Mouse (Mus musculus) adrenal gland, postnatal 25 days (tissue): ENCODE data around the gene Eif3i. TPM values are rescaled to one million over a fixed set of nuclear protein-coding genes. Genes with fewer than 3 reads are reported as not detected.
A peak's percentile ranks its signal among the peaks of the same experiment; 100 is the strongest.

Source experiments
- DNase-seq: peaks from one replicate; pipeline ENCODE4 v3.0.0; 2021; ENCODE audit warnings: mixed read lengths
- long read RNA-seq: library from polyadenylated mRNA; stranded (forward); transcript quantifications from one replicate; pipeline ENCODE4 v2.0.0, GENCODE M21; 2021
- total RNA-seq: library from RNA; stranded (reverse); gene quantifications from 2 replicates; pipeline ENCODE4 v1.2.3, GENCODE M21; 2021

Gene Eif3i
- 167 and 171 TPM in 2 replicates for total RNA-seq
- long read RNA-seq, transcript Eif3i-201 (11 exons, 1,123 nt) = major isoform, 79 of 109 reads
- long read RNA-seq, partial matches to known transcripts = 28 of 109 reads
- long read RNA-seq, other reads (novel, unspliced or antisense) = 2 of 109 reads

DNA sequence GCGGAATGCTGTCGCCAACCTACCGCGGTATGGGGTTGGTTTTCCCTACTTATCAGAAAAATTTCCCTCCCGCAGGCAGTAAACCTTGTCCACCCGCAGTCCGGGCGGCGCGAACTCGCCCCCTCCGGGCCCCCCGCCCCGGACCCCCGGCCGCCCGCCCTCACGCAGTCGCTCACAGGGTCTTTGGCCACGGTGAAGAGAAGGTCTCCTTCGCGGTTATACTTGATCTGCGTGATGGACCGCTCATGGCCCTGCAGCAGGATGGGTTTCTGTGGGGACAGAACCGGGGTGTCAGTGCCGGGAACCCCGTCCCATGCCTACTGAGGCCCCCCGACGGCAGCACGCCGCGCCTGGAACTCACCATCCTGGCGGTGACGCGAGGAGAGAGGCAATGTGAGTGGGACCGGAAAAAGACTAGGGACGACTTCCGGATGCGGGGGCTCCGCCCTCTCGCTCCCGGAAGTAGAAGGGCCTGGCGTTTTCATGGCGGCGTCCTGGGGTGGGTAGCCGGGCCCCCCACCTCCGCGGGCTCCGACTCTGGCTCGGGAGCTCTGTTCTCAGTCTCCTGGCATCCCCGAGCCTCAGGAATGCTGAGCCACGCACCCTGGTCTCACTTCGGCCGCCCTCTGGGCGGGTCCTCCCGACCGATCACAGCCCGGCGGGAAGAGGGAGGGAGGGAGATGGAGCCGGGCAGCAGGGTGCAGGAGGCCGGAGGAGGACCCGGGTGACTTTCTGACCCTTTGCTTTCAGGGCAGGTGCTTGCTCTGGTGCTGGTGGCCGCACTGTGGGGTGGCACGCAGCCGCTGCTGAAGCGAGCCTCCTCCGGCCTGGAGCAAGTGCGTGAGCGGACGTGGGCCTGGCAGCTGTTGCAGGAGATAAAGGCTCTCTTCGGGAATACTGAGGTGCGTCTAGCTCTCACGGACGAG, at the start of gene Eif3i, which contains the start of gene Tmem234:
Gene Eif3i, minus strand, starts transcription at position 416 of the 926 bp plus-strand sequence.
Gene Tmem234, plus strand, starts transcription at position 436 of the 926 bp plus-strand sequence.
- peak; percentile 82 for DNase-seq

DNA sequence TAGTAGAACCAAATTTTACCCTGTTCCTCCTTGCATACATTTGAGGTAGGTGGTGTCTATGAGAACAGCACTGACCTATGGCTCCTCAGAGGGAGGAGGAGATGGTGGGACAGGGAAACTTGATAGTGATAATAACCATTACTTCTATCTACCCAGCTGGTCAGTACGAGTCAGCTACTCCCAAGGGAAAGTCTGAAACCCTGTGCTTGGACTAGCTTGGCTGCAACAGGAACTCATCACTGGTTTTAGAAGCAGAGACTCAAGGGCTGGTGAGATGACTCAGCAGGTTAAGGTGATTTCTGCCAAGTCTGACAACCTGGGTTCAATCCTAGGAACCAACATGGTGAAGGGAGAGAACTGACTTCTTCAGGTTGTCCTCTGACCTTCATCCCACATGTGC, 48.2 kb upstream of the Eif3i start:
- DNase-seq = no peak

DNA sequence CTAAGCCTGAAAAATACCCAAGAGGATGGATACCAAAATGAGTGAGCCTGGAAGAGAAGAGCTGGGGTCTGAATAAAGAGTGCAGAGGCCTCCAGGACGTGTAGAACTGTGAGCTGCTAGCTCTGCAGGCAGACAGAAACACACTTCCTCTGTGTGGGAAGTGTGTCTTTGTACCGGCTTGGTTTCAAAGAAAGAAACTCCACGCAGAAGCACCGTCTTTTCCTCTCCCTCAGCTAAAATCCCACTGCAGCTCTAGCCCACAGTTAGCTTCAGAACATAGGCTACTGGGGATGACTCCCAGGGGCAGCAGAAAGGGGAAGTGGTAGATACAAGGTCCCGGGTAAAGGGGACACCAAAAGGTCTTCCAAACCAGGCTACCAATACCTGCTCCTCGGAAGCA, 44.8 kb upstream of the Eif3i start:
- DNase-seq = no peak

DNA sequence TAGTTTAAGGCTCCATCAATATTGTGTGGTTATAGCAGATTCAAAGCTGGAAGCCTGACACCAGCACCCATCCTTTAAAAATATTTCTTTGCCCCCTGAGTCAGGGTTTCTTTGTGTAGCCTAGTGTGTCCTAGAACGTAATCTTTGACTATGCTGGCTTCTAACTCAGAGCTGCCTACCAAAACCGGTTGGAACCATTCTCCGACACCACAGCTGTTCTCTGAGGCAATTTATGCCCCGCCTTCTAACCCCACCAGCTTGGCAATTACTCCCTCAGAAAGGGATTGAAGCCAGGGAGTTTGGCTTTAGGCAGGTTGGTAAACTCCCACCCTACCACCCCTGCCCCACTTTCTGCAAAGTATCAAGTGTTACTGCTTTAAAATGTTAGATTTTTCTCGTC, 41.3 kb upstream of the Eif3i start:
- no peak for DNase-seq

DNA sequence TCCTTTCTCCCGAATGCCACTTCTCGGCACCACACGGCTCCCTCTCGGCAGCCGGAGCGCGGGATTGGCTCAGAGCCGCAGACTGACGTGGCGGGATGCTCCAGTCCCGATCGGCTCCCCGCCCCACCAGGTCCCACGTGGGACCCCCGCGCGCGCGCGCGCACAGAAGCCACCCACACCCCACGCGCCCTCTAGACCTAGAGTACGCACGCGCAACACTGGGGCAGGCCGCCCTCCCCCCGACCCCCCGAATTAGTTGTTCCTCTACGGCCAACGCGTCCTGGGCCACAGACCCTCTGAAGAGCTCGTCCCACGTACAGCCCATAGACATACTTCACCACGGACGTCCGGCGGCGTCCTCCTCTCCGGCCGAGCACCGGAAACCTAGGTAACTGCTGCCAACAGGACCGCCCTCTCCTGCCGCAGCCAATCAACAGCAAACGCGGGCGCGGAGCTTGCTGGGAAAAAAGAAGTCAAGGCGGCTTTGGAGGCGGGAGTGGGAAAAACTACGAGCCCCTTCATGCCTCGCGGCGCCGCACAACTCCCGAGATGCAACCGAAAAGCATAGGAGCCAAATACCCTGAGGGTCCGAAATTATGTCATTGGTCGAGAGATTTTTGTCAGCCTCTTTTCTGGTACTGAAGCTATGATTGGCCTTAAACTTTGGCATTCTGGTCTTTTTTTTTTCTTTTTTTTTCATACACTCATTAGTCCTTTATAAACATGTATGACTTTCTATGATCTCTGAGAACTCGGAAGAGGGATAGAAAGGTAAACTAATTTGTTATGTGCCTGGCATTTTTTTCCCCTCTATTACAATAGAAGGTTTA, 40.4 kb upstream of the Eif3i start, which contains the start of gene Txlna:
Gene Txlna, minus strand, starts transcription at position 428 of the 830 bp plus-strand sequence.
- DNase-seq = peak; percentile 97

DNA sequence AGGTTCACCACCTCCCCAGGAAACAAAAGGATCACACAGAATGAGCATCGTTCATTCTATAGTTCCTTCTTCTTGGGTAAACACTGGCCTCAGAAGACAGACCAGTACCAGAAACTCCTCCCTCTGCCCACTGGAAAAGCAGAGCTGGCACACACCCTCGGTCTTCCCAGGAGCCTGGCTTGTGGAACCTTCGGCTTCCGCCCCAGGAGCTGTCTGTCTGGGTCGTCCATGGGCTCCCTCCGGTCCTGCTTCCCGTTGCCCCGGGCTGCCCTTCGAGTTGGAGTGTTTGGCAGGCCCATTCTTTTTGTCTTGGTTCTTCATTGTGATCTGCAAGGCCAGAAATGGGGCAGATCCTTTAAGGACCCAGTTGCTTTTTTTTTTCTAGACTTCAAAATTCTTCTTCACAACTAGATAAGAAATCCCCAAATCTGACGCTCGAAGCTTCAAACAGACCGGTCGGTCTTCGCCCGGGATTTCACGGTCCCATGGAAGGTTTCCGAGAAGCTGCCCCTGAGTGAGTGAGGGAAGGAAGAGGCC, 39.7 kb upstream of the Eif3i start:
- DNase-seq = peak; percentile 38

DNA sequence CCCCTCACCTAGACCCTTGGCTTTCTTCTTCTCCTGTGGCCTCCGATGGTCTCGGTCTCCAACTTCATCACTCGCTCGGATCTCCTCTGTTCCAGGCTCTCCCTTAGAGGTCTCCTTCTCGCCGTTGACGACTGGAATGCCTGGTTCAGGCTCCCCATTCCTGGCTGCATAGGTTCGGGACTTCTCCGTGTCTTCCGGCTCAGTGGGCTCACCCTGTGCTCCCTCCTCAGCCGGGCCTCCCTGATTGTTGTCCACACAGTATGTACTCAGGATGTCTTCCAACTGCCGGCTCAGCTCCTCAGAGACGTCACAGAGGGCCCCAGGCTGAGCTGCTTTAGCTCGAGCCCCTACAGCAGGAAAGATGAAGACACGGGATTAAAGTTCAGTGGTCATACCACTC, 38.8 kb upstream of the Eif3i start:
- no peak for DNase-seq

DNA sequence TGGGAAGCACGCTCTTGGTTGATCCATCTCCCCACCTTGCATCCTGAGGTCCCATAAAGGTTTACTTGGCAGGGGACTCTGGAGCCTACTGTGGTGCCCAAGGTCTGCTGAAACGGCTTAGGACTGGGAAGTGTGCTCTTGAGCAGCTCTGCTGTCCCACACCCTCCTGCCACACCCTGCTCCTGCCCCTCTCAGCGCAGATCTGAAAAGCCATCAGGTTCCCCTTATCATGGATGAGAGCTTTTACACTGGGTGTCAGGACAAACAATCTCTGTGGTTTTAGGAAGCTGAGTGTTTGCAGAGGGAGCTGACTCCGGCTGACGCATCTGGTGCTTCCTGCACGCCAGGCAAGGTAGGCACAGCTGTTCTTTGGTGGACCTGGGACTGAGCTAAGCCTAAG, 33.4 kb upstream of the Eif3i start:
- no peak for DNase-seq

DNA sequence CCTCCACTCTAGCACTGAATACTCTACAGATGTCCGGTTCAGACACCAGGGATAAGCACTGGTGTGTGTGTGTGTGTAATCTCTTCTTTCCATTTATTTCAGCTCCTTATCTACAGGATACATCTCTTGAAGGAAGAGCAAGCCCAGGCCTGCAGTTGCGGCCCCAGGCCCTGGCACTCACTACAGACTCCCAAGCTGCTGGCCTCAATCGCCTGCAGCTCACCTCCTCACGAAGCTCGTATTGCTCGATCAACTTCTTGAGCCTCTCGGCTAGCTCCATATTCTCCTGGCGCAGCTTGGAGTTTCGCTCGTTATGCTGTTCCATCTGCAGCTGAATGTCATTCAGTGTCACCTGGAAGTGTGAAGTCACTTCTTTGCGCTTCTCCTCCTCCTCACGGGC, 31.4 kb upstream of the Eif3i start:
- no peak for DNase-seq

DNA sequence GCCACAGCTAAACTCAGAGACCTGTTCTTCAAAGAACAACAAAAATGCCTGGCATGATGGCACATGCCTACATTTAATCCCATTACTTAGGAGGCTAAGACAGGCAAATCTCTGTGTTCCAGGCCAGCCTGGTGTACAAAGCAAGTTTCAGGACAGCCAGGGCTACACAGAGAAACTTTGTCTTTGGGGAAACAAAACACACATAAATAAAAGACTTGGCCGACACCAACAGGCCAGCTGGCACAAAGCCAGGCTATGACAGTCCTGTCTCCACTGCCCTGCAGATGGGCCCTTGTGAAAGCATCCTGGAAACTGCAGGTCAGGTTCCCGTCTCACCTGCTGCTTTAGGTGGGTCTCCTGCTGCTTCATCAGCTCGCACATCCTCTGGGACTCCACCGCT, 30.5 kb upstream of the Eif3i start:
- peak; percentile 75 for DNase-seq

DNA sequence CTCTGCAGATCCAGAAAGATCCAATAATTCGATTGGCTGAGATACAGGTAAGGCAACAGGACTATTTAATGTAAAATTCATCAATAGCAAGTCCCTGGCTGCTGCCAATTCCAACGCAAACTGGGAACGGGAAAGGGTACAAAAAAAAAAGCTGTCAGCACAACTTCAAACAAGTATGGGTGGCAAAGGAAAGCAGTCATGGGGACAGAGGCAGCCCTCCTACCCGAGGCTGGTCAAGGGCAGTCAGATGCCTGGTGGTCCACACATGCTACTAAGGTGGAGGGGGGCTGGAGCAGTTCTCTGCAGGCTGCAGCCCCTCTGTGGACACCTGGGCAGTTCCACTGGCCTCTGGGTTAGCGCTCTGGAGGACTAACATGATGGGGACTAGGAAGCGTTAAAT, 25.6 kb upstream of the Eif3i start:
- DNase-seq = no peak

DNA sequence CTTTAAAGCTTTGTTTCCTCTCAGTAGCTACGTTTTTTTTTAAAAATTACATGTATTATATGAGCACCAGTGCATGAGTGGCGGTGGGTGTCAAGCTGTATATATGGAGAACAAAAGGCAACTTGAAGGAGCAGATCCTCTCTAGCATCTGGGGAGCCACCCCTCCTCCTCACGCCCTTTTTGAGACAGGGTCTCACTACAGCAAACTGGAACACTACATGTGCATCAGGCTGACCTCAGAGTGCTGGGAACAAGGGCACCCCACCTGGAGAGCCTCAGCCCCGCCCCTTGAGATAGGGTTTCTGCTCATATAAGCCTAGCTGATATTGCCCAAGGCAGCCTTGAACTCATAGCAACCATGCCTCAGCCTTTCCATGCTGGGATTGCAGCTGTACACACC, 25.0 kb upstream of the Eif3i start:
- no peak for DNase-seq

DNA sequence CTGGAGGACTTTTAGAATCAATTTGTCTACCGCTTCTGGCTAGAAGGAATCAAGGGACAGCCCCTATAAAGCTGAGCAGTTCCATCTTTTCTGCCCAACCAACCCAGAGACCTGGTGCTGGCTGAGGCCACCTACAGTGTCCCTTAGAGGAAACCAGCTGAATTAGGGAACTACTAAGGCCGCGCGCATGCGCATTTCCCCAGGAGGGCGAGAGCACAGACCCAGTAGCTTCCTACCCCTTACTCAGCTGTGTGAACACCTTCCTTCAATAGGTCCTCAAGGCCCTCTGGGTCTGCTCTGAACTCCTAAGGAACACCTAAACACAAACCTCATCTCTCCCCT, 24.6 kb upstream of the Eif3i start:
- DNase-seq = peak; percentile 60

DNA sequence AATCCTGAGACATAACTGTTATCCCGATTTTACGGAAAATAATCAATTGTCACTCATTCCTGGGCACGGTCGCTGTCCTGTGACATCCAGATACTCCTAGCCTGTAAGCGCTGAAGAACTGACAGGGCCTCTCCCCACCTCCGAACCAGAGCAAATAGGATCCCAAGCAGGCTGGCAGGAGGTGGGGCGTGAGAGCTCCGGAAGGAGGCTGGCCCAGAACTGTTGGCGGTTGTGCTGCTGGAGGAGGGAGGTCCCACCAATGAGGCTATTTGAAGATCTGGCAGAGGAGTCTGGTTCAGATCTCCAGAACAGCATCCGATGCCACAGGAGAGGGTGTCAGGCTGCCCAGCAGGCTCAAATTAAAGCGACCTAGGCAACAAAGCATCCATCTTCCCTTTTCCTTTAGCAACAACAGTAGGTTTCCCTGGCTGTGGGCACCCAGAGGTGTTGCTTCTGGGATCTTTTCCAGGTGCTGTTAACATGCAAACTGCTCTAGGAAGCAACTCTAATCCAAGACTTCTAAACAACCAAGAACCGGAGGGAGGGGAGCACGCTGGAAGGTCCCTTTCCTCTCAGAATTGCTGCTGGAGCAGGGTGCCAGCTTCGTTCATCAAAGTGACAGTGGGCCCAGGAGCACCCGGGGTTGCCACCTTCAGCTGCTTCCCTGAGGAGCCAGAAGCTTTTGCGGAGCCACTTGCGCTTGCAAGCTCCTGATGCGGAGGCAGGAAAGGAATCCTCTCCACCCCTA, 24.0 kb upstream of the Eif3i start:
- DNase-seq = peak; percentile 79

DNA sequence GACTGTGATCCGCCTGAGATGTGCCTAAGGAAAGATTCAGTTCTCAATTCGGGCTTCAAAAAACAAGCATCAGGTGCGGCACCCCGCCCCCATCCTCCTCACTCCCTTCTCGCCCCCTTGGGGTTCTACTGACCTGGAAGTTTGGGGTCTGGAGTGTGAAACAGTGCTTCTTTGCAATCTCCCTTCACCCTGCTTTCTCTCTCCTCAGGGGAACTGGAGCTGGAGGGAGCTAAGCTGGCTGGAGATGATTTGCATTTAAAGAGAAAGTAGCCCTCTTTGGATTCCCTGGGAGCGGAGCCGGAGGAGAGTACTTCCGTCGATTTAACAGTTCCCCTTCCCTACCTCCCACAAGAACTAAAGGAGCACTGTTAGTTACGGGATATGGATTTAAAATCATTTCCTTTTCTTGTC, 23.2 kb upstream of the Eif3i start, which contains the start of gene Ccdc28b:
Gene Ccdc28b, minus strand, starts transcription at position 267 of the 411 bp plus-strand sequence.
- no peak for DNase-seq

DNA sequence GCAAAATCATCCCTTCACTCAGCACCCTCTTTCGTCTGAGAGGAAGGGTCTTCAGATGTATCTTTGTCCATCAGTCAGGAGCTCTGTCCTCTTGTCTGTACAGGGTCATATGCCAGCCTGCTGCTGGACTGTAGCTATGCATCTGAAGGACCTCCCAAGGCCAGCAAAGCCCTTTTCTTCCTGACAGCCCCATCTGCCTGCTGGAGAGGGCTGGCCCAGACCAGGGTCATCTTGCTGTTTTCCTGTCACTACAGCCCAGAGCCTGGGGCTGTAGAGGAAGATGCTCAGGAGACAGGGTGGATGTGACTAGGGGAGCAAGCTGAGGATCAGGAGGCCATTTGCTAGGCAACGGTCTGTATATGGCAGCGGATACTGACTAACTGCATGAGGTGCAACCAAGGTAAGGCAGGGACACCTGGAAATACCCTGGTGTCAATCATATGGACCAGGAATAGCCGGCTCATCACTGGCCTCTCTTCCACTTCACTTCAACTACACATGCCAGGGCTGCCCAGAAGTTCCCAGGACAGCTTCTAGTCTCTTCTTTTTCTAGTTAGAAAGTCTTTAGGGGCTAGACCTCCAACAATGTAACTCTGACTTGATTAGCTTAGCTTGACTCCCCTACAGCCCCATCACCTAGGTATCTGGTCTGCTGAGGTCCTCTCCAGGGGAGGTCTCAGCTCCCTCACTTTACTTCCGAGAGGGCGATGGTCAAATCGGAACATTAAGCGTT, 22.5 kb upstream of the Eif3i start:
- DNase-seq = no peak

DNA sequence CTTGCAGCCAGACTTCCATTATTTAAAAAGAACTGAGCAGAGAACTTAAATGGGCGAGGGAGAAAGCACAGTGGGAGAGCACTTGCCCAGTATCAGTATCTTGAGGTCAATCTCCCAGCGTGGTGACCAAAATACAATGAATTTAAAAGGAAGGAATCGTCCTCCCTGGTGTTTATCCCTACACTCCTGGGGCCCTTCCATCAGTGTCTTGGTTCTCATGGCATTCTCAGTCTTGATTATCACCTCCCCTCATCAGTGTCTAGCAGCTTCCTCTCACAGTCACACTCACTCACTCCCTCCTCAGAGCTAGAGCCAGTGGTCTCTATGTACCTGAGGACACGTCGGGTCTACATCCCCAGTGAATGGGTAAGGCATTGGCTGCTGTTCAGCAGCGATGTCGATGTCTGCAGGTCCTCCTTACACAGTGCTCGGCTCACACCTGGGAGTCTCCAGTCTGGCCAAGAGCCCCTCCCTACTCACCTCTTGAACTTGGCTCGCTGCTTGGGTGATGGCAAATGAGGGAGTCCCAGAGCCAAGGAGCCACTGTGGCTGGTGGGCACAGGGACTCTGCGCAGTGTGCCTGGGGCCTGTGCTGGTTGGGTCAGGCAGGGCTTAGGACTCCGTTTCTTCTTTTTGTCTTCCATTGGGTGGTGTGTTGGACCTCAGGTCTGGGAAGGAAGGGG, 21.8 kb upstream of the Eif3i start:
- DNase-seq = no peak

DNA sequence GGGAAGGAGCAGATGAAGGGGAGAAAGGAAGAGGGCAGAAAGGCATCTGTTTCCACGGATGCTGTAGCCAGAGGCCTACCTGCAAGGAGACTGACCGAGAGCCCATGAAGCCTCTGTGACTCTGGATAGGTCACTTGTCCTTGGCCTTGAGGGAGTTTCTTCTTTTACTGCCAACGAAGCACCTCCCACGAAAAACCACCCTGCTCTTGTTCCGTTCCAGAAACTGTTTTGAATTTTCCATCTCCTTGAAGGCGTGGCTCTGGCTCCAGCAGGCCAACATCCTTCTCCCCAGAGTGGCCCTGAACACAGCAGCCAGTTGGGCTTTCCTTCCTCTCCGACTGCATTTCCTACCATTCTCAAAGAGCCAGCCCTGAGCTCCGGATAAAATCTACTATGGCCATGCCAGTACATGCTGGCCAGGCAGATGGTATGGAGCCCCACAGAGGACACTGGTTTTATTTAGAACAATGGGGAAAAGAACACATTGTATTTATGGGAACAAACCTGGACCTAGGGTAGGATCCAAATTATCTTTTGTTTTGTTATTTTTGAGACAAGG, 20.9 kb upstream of the Eif3i start:
- no peak for DNase-seq

DNA sequence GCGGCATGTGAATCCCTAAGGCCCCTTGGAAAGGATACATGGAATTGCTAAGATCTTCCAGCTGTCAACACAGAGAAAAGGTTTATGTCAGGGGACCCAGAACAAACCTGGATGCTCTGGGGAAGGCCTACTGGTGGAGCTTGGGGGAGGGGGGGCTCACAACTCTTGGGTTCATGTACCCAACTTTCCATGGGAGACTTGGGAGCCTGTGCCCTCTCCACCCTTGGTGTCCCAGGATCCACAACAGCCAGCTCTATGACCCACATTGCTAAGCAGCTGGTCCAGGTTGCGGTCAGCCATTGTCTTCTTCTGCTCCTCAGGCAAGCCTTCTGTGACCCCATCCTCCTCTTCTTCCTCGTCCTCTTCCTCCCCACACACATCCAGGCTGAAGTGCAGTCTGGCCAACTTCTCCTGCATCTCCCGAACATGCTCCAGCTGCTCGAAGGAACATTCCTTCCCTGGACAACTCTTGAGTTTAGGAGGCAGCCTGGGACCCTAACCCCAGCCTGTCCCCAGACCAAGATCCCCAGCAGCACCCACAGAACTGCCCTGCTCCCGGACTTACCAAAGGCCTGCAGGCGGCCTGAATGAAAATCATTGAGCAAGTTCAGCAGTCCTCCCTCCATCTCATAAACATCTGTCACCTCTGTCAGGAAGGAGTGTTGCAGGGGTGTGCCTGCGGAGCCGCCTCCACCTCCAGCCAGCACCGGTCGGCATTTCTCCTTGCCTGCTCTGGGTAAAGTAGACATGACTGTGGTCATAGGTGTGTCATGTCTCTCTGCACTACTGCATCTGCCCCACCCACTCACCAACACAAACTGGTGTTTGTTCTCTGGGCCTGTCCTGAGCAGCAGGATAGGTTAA, 20.2 kb upstream of the Eif3i start:
- no peak for DNase-seq
